Mouse (Mus musculus) hindbrain, embryonic 16.5 days (tissue): Measurements from ENCODE around the gene Rnf181. TPM values are rescaled to one million over a fixed set of nuclear protein-coding genes. Genes with fewer than 3 reads are reported as not detected.
A peak's percentile ranks its signal among the peaks of the same experiment; 100 is the strongest.

Experiments
- ATAC-seq: fragments of 200-750 bp; cut with Nextera tagmentation; 2 replicates; pipeline ENCODE4 v1.8.0; 2017; ENCODE audit warnings: moderate TSS enrichment, moderate library complexity
- H3K27ac ChIP-seq: fragments of 300-500 bp; sonication (generic); 2 replicates; pipeline ENCODE4 v1.5.1; 2014; ENCODE audit warnings: low read depth, mild to moderate bottlenecking, control low read depth, low read length, moderate library complexity
- H3K27me3 ChIP-seq: fragments of 300-500 bp; sonication (generic); replicated peaks from 2 replicates; pipeline ENCODE4 v1.6.1; 2014; ENCODE audit warnings: low read length; ENCODE audit not compliant: control insufficient read depth, insufficient read depth
- H3K36me3 ChIP-seq: fragments of 300-500 bp; sonication (generic); 2 replicates; pipeline ENCODE4 v1.6.1; 2014; ENCODE audit warnings: mild to moderate bottlenecking, low read length, moderate library complexity, mixed read lengths; ENCODE audit not compliant: control insufficient read depth, insufficient read depth
- H3K4me1 ChIP-seq: fragments of 300-500 bp; sonication (generic); 2 replicates; pipeline ENCODE4 v1.6.1; 2014; ENCODE audit warnings: low read depth, low read length; ENCODE audit not compliant: control insufficient read depth, insufficient read depth
- H3K4me2 ChIP-seq: fragments of 300-500 bp; sonication (generic); 2 replicates; pipeline ENCODE4 v1.6.1; 2014; ENCODE audit warnings: mild to moderate bottlenecking, low read length, control low read depth, moderate library complexity
- H3K4me3 ChIP-seq: fragments of 300-500 bp; sonication (generic); 2 replicates; pipeline ENCODE4 v1.5.1; 2014; ENCODE audit warnings: mild to moderate bottlenecking, low read length, control low read depth, moderate library complexity
- H3K9ac ChIP-seq: fragments of 300-500 bp; sonication (generic); 2 replicates; pipeline ENCODE4 v1.6.1; 2014; ENCODE audit warnings: low read depth, mild to moderate bottlenecking, control low read depth, low read length, moderate library complexity
- H3K9me3 ChIP-seq: fragments of 300-500 bp; sonication (generic); 2 replicates; pipeline ENCODE4 v1.6.1; 2014; ENCODE audit warnings: mild to moderate bottlenecking, low read length, moderate library complexity; ENCODE audit not compliant: control insufficient read depth
- WGBS: fragments of 180-500 bp; shearing (Covaris S2); extraction: QIAGEN DNeasy Blood & Tissue Kit; methylation state at CpG from one replicate; pipeline ENCODE4 v1.1.7; 2014; 5-methylcytosine and 5-hydroxymethylcytosine counted together
- polyA plus RNA-seq: library from polyadenylated mRNA; unstranded; fragments of >200 nt; fragmentation: Nextera tagmentation; extraction: Ambion mirVana; gene quantifications from 2 replicates; pipeline ENCODE4 v1.2.1, GENCODE M21; 2015

Gene Rnf181
- polyA plus RNA-seq, 1 experiment from 2014 or later: 137 TPM

- Histone ChIP-seq H3K27me3 (no peaks in the 10 kb centered on the region), H3K9ac (no peak overlapping the region), H3K4me1 (no peaks in the 10 kb centered on the region), H3K9me3 (no peaks in the 10 kb centered on the region), H3K36me3 (no peaks in the 10 kb centered on the region), H3K27ac (no peak overlapping the region), H3K4me3 (no peak overlapping the region), H3K4me2 (no peak overlapping the region)
- ATAC-seq: no peak
- WGBS: 85% methylated on average over 7 of the region's 7 CpGs
Observed at GRCm38 (mm10) chr6:72405356-72405755, 38.6 kb upstream of the Rnf181 start.

- Histone ChIP-seq H3K9me3 (no peaks in the 10 kb centered on the region), H3K36me3 (no peaks in the 10 kb centered on the region), H3K9ac (no peak overlapping the region), H3K4me2 (no peak overlapping the region), H3K27ac (no peak overlapping the region), H3K4me1 (no peaks in the 10 kb centered on the region), H3K27me3 (no peaks in the 10 kb centered on the region), H3K4me3 (no peak overlapping the region)
- ATAC-seq: no peak
- WGBS: 28% methylated on average over 7 of the region's 7 CpGs
Observed at GRCm38 (mm10) chr6:72401875-72402274, 35.1 kb upstream of the Rnf181 start.

GRCm38 (mm10) chr6:72399967-72400366 lies 33.2 kb upstream of the Rnf181 start:
- Histone ChIP-seq H3K4me1 (no peaks in the 10 kb centered on the region), H3K36me3 (no peaks in the 10 kb centered on the region), H3K9me3 (no peaks in the 10 kb centered on the region), H3K27ac (no peak overlapping the region), H3K4me2 (no peak overlapping the region), H3K27me3 (no peaks in the 10 kb centered on the region), H3K9ac (no peak overlapping the region), H3K4me3 (no peak overlapping the region)
- ATAC-seq: no peak
- 40% methylated on average over 2 of the region's 2 CpGs for WGBS

DNA sequence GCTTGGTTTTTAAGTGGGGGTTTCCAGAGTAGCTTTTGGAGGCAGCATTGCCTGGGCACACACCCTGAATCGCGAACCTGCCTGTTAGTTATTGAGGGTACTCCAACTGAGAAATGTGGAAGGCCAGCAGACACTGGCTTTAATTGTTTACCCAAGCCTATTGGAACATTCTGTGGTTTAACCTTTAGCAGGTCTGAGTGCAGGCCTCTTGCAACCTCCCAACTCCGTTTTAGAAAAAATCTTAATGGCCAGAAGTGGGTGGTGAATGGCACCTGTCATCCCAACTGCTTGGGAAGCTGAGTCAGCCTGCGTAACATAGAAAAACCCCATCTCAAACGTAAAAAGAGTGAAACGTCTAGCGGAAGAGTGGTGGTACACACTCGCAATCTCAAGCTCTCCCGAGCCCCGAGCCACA lies 30.1 kb upstream of the Rnf181 start:
- Histone ChIP-seq H3K27ac (no peak overlapping the region), H3K36me3 (no peaks in the 10 kb centered on the region), H3K4me2 (no peak overlapping the region), H3K4me1 (no peaks in the 10 kb centered on the region), H3K4me3 (no peak overlapping the region), H3K9me3 (no peaks in the 10 kb centered on the region), H3K27me3 (no peaks in the 10 kb centered on the region), H3K9ac (no peak overlapping the region)
- ATAC-seq: no peak
- WGBS: 90% methylated on average over 10 of the region's 10 CpGs

GRCm38 (mm10) chr6:72392341-72392740 lies 25.6 kb upstream of the Rnf181 start:
- no peaks in the 10 kb centered on the region for H3K9me3 ChIP-seq
- no peak overlapping the region for H3K27ac ChIP-seq
- H3K27me3 ChIP-seq: peaks cover 3% of the 10 kb centered on the region
- H3K4me3 ChIP-seq: no peak overlapping the region
- ATAC-seq: no peak
- 90% methylated on average over 5 of the region's 5 CpGs for WGBS
- H3K4me2 ChIP-seq: no peak overlapping the region
- H3K9ac ChIP-seq: no peak overlapping the region
- no peaks in the 10 kb centered on the region for H3K36me3 ChIP-seq
- peaks cover 10% of the 10 kb centered on the region; the same call in 1 of the 2 replicates for H3K4me1 ChIP-seq

DNA sequence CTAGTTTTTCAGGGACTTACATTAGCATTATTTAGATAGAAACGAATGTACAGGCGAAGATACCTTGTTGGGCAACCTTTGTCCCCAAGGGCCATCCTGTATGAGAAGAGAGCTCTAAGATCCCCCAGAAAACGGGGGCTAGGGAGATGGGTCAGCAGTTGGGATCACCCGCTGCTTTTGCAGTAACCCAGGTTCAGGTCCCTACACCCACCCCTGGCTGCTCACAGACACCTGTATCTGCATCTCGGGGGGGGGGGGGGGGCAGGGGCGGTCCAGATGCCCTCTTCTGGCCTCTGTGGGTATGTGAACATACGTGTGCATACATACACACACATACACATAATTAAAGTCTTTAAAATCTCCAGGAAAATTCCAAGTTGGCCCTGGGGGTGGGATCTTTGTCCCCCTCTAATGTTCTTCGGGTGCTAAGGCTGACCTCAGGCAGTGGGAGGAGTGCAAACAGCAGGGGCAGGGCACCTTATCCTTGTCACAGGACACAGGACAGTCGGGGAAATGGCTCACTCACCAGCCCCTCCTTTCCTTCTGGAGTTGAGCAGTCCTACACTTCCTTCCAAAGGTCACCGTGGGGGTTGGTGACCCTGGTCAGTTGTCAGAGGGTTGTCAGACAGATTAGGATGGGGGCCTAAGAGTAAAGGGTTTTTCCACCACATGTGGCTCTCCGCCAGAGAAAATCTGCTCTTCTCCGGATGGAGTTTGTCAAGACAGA lies 24.2 kb upstream of the Rnf181 start:
- H3K9ac ChIP-seq: no peak overlapping the region
- no peaks in the 10 kb centered on the region for H3K9me3 ChIP-seq
- no peak for ATAC-seq
- H3K27me3 ChIP-seq: peaks cover 3% of the 10 kb centered on the region
- H3K4me2 ChIP-seq: peak overlapping the region; percentile 54
- 26% methylated on average over 11 of the region's 12 CpGs for WGBS
- H3K4me3 ChIP-seq: peak overlapping the region; percentile 29
- peak overlapping the region; percentile 40; the same call in 1 of the 2 replicates for H3K27ac ChIP-seq
- H3K4me1 ChIP-seq: peaks cover 10% of the 10 kb centered on the region; the same call in 1 of the 2 replicates
- no peaks in the 10 kb centered on the region for H3K36me3 ChIP-seq

GRCm38 (mm10) chr6:72389941-72390771 lies 23.4 kb upstream of the Rnf181 start, which contains the start of gene Vamp8:
Gene Vamp8, minus strand, starts transcription at chr6:72390703.
- WGBS: 3% methylated on average over 31 of the region's 33 CpGs
- peak within 1 kb of the TSS; percentile 54 for H3K4me2 ChIP-seq

DNA sequence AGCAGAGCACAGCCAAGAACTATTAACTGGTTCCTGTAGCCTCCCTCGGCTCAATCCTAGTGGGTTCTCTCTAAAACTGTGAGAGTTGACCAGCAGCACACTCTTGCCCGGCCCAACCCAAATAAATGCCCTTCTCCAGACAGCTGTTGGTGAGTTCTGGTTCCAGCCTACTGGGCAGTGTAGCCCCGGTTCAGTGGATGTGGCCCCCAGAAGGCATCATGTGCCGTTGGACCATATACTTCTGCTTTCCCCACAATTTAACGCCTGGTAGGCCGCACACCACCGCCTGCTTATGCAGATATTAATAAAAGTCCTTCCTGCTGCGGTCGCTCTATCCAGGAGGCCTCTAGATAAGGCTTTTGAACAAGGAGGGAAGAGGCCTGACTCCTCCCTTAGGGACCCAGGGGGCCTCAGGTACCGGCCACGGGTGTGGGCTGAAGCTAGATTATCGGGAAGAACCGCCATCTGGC lies 22.8 kb upstream of the Rnf181 start:
- 37% methylated on average over 13 of the region's 13 CpGs for WGBS
- no peaks in the 10 kb centered on the region for H3K9me3 ChIP-seq
- peak; percentile 24; the same call in 1 of the 2 replicates for ATAC-seq
- 0 out of 2 replicates have a peak overlapping the region, but pooled peaks have one; percentile 7 for H3K27ac ChIP-seq
- peak overlapping the region; percentile 29 for H3K4me3 ChIP-seq
- no peaks in the 10 kb centered on the region for H3K36me3 ChIP-seq
- peak overlapping the region; percentile 54 for H3K4me2 ChIP-seq
- H3K27me3 ChIP-seq: peaks cover 3% of the 10 kb centered on the region
- H3K9ac ChIP-seq: peak overlapping the region; percentile 28
- H3K4me1 ChIP-seq: peaks cover 10% of the 10 kb centered on the region; the same call in 1 of the 2 replicates

More at GRCm38 (mm10) chr6:72389941-72390771, 23.4 kb upstream of the Rnf181 start, which contains the start of gene Vamp8:
- Histone ChIP-seq H3K4me1 (peaks cover 10% of the 10 kb centered on the region; the same call in 1 of the 2 replicates), H3K27ac (peak within 1 kb of the TSS; percentile 40), H3K9ac (peak within 1 kb of the TSS; percentile 28), H3K27me3 (peaks cover 3% of the 10 kb centered on the region), H3K36me3 (no peaks in the 10 kb centered on the region), H3K9me3 (no peaks in the 10 kb centered on the region), H3K4me3 (peak within 1 kb of the TSS; percentile 29)
- peak; percentile 45; the same call in 1 of the 2 replicates for ATAC-seq
